Comparison of ENCODE assay signal across 12 mouse cellular contexts in the genomic region with DNA sequence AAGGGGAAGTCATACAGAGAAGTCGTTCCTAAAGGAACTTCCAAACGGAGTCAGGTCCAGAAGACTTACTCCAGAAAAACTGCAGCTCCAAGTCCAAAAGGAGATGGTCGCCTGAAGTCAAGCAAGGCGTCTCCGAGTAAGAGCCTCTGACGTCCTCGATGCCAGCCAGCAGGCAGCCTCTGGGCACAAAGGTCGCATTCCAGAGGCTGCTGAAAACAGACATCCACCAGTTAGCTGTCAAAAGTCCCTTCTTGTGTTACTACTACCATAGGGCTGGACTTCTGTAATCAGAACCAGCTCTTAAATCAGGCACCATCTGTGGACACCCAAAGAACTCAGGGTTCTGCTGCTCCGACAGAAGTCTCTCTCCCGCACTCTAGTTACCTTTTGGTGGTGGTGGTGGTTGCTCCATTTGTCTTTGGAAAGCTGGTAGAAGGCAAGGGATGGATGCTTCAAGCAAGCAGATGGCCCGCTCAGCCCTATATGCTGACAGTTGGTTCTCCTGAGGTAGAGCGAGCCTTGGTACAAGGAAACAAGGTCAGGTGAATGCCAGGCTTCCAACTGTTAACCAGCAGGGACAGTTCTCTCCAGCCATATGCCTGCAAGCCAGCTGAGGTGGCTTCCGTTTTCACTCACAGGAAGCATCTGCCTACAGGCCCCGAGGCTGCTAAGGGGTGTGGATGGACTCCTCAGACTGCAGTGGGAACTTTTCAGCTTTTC. TPM values are rescaled to one million over a fixed set of nuclear protein-coding genes. Genes with fewer than 3 reads are reported as not detected.
DNase-seq lines count a peak whose midpoint lies in the region; ATAC-seq and TF ChIP-seq lines count a peak whose summit lies in the region.
"Had no signal": no experiment of that assay in that cellular context is flagged by ENCODE, and none has a peak within 500 bp of the region (broad histone marks: within the 10 kb centered on the region; RNA-seq: fewer than 3 reads in every experiment).

No protein-coding gene starts in this region.

- peaks cover 3% of the 10 kb centered on the region for H3K36me3 ChIP-seq in forebrain, embryonic 11.5 days (ENCODE audit: control insufficient read depth, insufficient read depth, low read length)

- no peak overlapping the region for H3K4me2 ChIP-seq in forebrain, embryonic 11.5 days (ENCODE audit: low read depth, low read length, severe bottlenecking)
- H3K4me2 ChIP-seq: hindbrain, embryonic 12.5 days had no signal

- no peak overlapping the region for H3K4me3 ChIP-seq in layer of hippocampus, adult 2 months
- no peak overlapping the region for H3K4me3 ChIP-seq in forebrain, embryonic 11.5 days (ENCODE audit: low read depth, low read length)
- H3K4me3 ChIP-seq: hindbrain, embryonic 12.5 days had no signal

- no peaks in the 10 kb centered on the region for H3K27me3 ChIP-seq in forebrain, embryonic 11.5 days (ENCODE audit: control insufficient read depth, insufficient read depth, low read length)
- H3K27me3 ChIP-seq: hindbrain, embryonic 12.5 days had no signal

- H3K9me3 ChIP-seq in forebrain, embryonic 11.5 days (ENCODE audit: control insufficient read depth, low read length) = no peaks in the 10 kb centered on the region
- H3K9me3 ChIP-seq: hindbrain, embryonic 12.5 days had no signal

- WGBS in forebrain, embryonic 11.5 days = 82% methylated on average over 14 of the region's 14 CpGs

- TF ChIP-seq CTCF in layer of hippocampus, adult 2 months (conservative IDR thresholded peaks at IDR 0.05) = no peak

- H3K27ac ChIP-seq in layer of hippocampus, adult 2 months = peak overlapping the region; percentile 62; the same call in 1 of the 2 replicates
- no peak overlapping the region for H3K27ac ChIP-seq in forebrain, embryonic 11.5 days (ENCODE audit: low read depth, low read length)
- H3K27ac ChIP-seq: hindbrain, embryonic 12.5 days; liver, embryonic 14.5 days had no signal

- no peak for ATAC-seq in erythroid progenitor cell, adult 5-6 weeks (replicated peaks; ENCODE audit: low FRiP score, poor library complexity, severe bottlenecking)
- no peak for ATAC-seq in forebrain, embryonic 11.5 days (replicated peaks; ENCODE audit: low FRiP score)
- ATAC-seq: forebrain, embryonic 14.5 days had no signal

- H3K4me1 ChIP-seq in forebrain, embryonic 11.5 days (replicated peaks; ENCODE audit: control insufficient read depth, insufficient read depth, low read length) = no peaks in the 10 kb centered on the region

- no peak for DNase-seq in layer of hippocampus, adult 2 months (ENCODE audit: low spot score in 2 of 2)
- DNase-seq in layer of hippocampus, postnatal 10 days (ENCODE audit: low spot score in 2 of 2) = no peak
- DNase-seq in cerebellum, adult 11-12 months = peak; percentile 97
- DNase-seq in cerebellum, postnatal 14 days = peak; percentile 88 to 93
- DNase-seq in kidney, postnatal 14 days = peak; percentile 67
- no peak for DNase-seq in forebrain, embryonic 11.5 days (ENCODE audit: low spot score)
- DNase-seq: adrenal gland, postnatal 25 days; layer of hippocampus, postnatal 36 days had no signal

- no peak overlapping the region for H3K9ac ChIP-seq in forebrain, embryonic 11.5 days (ENCODE audit: low read length)
- H3K9ac ChIP-seq: hindbrain, embryonic 12.5 days; liver, embryonic 14.5 days had no signal

RNA-seq across cellular contexts. Expression of a gene that starts 25.7 kb away (rescaled TPM):
- 10 to 100 TPM; 13.6 to 18.8 TPM for total RNA-seq in layer of hippocampus, adult 2 months (2021)
- total RNA-seq in layer of hippocampus, postnatal 10 days (2021) = 10 to 100 TPM; 11.3 to 12.9 TPM
- 60.8 and 66.3 TPM in 2 replicates for total RNA-seq in erythroid progenitor cell, adult 5-6 weeks (2015; ENCODE audit: low replicate concordance)
- total RNA-seq in erythroid progenitor cell, adult 5-6 weeks (2017; ENCODE audit: low replicate concordance) = 39.8 and 61.5 TPM in 2 replicates
- polyA plus RNA-seq in forebrain, embryonic 11.5 days (2014; fragmentation: Nextera tagmentation; extraction: Ambion mirVana) = 20.8 and 23.0 TPM in 2 replicates

RNA-seq across cellular contexts. Expression of a gene that starts 25.8 kb away (rescaled TPM):
- 100 to 1,000 TPM; 779 to 834 TPM for total RNA-seq in layer of hippocampus, adult 2 months (2021)
- 100 to 1,000 TPM; 692 to 786 TPM for total RNA-seq in layer of hippocampus, postnatal 10 days (2021)
- 493 and 595 TPM in 2 replicates for total RNA-seq in erythroid progenitor cell, adult 5-6 weeks (2015; ENCODE audit: low replicate concordance)
- 692 and 836 TPM in 2 replicates for total RNA-seq in erythroid progenitor cell, adult 5-6 weeks (2017; ENCODE audit: low replicate concordance)
- 508 and 538 TPM in 2 replicates for polyA plus RNA-seq in forebrain, embryonic 11.5 days (2014; fragmentation: Nextera tagmentation; extraction: Ambion mirVana)

RNA-seq across cellular contexts. Expression of a gene that starts 35.4 kb away (rescaled TPM):
- total RNA-seq in layer of hippocampus, adult 2 months (2021) = 1 to 10 TPM; 3.1 to 5.0 TPM
- total RNA-seq in layer of hippocampus, postnatal 10 days (2021) = 1 to 10 TPM; 3.9 to 5.6 TPM
- total RNA-seq in erythroid progenitor cell, adult 5-6 weeks (2015; ENCODE audit: low replicate concordance) = 3.2 and 4.6 TPM in 2 replicates
- total RNA-seq in erythroid progenitor cell, adult 5-6 weeks (2017; ENCODE audit: low replicate concordance) = 1.4 and 3.9 TPM in 2 replicates
- polyA plus RNA-seq in forebrain, embryonic 11.5 days (2014; fragmentation: Nextera tagmentation; extraction: Ambion mirVana) = 8.9 and 9.1 TPM in 2 replicates

Comparison
In these comparisons a context has a peak if more than half of its experiments do, and no peak if none do; other contexts are left out.
1. DNase-seq: peak in cerebellum, adult 11-12 months (single experiment), cerebellum, postnatal 14 days (2 of 2) and kidney, postnatal 14 days (single experiment); none in layer of hippocampus, adult 2 months (0 of 2), layer of hippocampus, postnatal 10 days (0 of 2) and forebrain, embryonic 11.5 days (single experiment).